Comparison of ENCODE assay signal across 11 mouse cellular contexts in the genomic region with DNA sequence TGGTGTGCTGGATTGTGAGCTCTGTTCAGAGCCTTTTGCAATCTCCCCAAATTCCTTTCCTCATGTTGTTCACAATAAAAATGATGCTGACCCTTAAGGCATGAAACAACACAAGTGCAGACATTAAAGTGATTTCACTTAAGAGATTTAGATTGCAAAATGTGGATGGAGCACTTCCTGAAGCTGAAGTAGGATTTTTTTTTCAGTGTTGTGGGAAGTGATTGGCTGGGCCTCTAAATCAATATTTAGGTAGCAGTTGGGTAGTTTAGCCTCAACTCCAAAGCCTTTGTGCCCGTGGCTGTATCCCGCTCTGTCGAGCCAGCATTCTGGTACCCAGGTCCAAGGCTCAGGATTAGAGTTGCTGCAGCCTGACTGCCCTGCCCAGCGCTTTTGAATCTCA.
DNase-seq lines count a peak whose midpoint lies in the region; ATAC-seq and TF ChIP-seq lines count a peak whose summit lies in the region.
"Had no signal": no experiment of that assay in that cellular context is flagged by ENCODE, and none has a peak within 500 bp of the region (broad histone marks: within the 10 kb centered on the region; RNA-seq: fewer than 3 reads in every experiment).

No protein-coding gene starts in this region.

- no peak overlapping the region for H3K4me2 ChIP-seq in heart, embryonic 13.5 days
- no peak overlapping the region for H3K4me2 ChIP-seq in kidney, embryonic 16.5 days (replicated peaks; ENCODE audit: low read depth, low read length)
- H3K4me2 ChIP-seq in midbrain, embryonic 11.5 days, result no peak overlapping the region

- DNase-seq in heart, adult 2 months, result no peak
- no peak for DNase-seq in kidney, postnatal 36 days
- DNase-seq in embryonic facial prominence, embryonic 10.5 days (ENCODE audit: low spot score), result no peak
- DNase-seq in midbrain, embryonic 11.5 days (ENCODE audit: low spot score, missing footprints), result no peak
- no peak for DNase-seq in frontal cortex, adult 2 months (ENCODE audit: extremely low spot score in 1 of 2, low spot score in 1 of 2)
- DNase-seq in adrenal gland, adult 8-10 months, result no peak
- DNase-seq: adrenal gland, adult 2 months; cerebellum, adult 8-10 months; layer of hippocampus, postnatal 36 days had no signal

- H3K79me2 ChIP-seq in heart, adult 2 months (replicated peaks; ENCODE audit: control insufficient read depth, insufficient read depth, low read length), result no peaks in the 10 kb centered on the region

- H3K4me3 ChIP-seq in heart, embryonic 13.5 days, result no peak overlapping the region
- H3K4me3 ChIP-seq in heart, adult 2 months, result no peak overlapping the region
- H3K4me3 ChIP-seq in kidney, embryonic 16.5 days (ENCODE audit: low read length), result no peak overlapping the region
- H3K4me3 ChIP-seq in embryonic facial prominence, embryonic 10.5 days, result no peak overlapping the region
- H3K4me3 ChIP-seq in midbrain, embryonic 11.5 days (ENCODE audit: low read depth, low read length), result no peak overlapping the region

- H3K36me3 ChIP-seq in heart, embryonic 13.5 days, result no peaks in the 10 kb centered on the region
- no peaks in the 10 kb centered on the region; the same call in 1 of the 2 replicates for H3K36me3 ChIP-seq in heart, adult 2 months (ENCODE audit: control insufficient read depth, insufficient read depth, low read length)
- H3K36me3 ChIP-seq in kidney, embryonic 16.5 days (ENCODE audit: insufficient read depth, low read length), result no peaks in the 10 kb centered on the region
- no peaks in the 10 kb centered on the region for H3K36me3 ChIP-seq in embryonic facial prominence, embryonic 10.5 days (replicated peaks)
- H3K36me3 ChIP-seq in midbrain, embryonic 11.5 days (ENCODE audit: control insufficient read depth, insufficient read depth, low read length), result no peaks in the 10 kb centered on the region

- TF ChIP-seq EP300 in heart, adult 2 months (IDR thresholded peaks at IDR 0.05; ENCODE audit: insufficient read depth, low read depth, low read length), result no peak

- intact Hi-C loops in heart, adult 2 months (cut with DNase I), result loop anchor here (5.0 kb wide), 1 partner anchor 63 kb away; no protein-coding TSS in a partner anchor

- ATAC-seq in heart, embryonic 13.5 days (ENCODE audit: extremely low read depth, insufficient number of reproducible peaks, low FRiP score, low TSS enrichment), result no peak
- ATAC-seq in kidney, embryonic 16.5 days (ENCODE audit: low FRiP score, low TSS enrichment), result no peak
- ATAC-seq in midbrain, embryonic 11.5 days (ENCODE audit: low FRiP score), result no peak

- no peaks in the 10 kb centered on the region for H3K27me3 ChIP-seq in heart, embryonic 13.5 days (replicated peaks)
- no peaks in the 10 kb centered on the region for H3K27me3 ChIP-seq in heart, adult 2 months (ENCODE audit: control insufficient read depth, insufficient read depth, low read length)
- no peaks in the 10 kb centered on the region for H3K27me3 ChIP-seq in kidney, embryonic 16.5 days (ENCODE audit: insufficient read depth, low read length)
- H3K27me3 ChIP-seq in embryonic facial prominence, embryonic 10.5 days (replicated peaks; ENCODE audit: low read depth, poor library complexity, severe bottlenecking), result no peaks in the 10 kb centered on the region
- no peaks in the 10 kb centered on the region for H3K27me3 ChIP-seq in midbrain, embryonic 11.5 days (ENCODE audit: control insufficient read depth, insufficient read depth, low read length)

- peak overlapping the region; percentile 93 for H3K27ac ChIP-seq in heart, embryonic 13.5 days (replicated peaks)
- no peak overlapping the region for H3K27ac ChIP-seq in heart, adult 2 months
- H3K27ac ChIP-seq in kidney, embryonic 16.5 days (ENCODE audit: low read length), result peak overlapping the region; percentile 45; the same call in 1 of the 2 replicates
- peak overlapping the region; percentile 76; the same call in 1 of the 2 replicates for H3K27ac ChIP-seq in embryonic facial prominence, embryonic 10.5 days (replicated peaks)
- H3K27ac ChIP-seq in midbrain, embryonic 11.5 days (ENCODE audit: low read depth, low read length), result 0 out of 2 replicates have a peak overlapping the region, but pooled peaks have one; percentile 17

- no peaks in the 10 kb centered on the region for H3K9me3 ChIP-seq in heart, embryonic 13.5 days
- H3K9me3 ChIP-seq in kidney, embryonic 16.5 days (ENCODE audit: low read length), result no peaks in the 10 kb centered on the region
- no peaks in the 10 kb centered on the region for H3K9me3 ChIP-seq in embryonic facial prominence, embryonic 10.5 days
- no peaks in the 10 kb centered on the region for H3K9me3 ChIP-seq in midbrain, embryonic 11.5 days (ENCODE audit: control insufficient read depth, low read length)

- peak overlapping the region; percentile 66; the same call in 1 of the 2 replicates for H3K9ac ChIP-seq in heart, embryonic 13.5 days
- H3K9ac ChIP-seq in heart, adult 2 months (ENCODE audit: low read depth, low read length), result no peak overlapping the region
- no peak overlapping the region for H3K9ac ChIP-seq in kidney, embryonic 16.5 days (replicated peaks; ENCODE audit: low read length)
- no peak overlapping the region for H3K9ac ChIP-seq in midbrain, embryonic 11.5 days (ENCODE audit: low read length)

- 74% methylated on average over 4 of the region's 4 CpGs for whole genome bisulfite sequencing in heart, embryonic 13.5 days
- 93% methylated on average over 4 of the region's 4 CpGs for WGBS in heart, adult 2 months
- 80% methylated on average over 4 of the region's 4 CpGs for WGBS in kidney, embryonic 16.5 days
- WGBS in embryonic facial prominence, embryonic 10.5 days, result 84% methylated on average over 4 of the region's 4 CpGs
- 72% methylated on average over 4 of the region's 4 CpGs for WGBS in midbrain, embryonic 11.5 days

- TF ChIP-seq CTCF in heart, adult 2 months (IDR thresholded peaks at IDR 0.05), result no peak

- H3K4me1 ChIP-seq in heart, embryonic 13.5 days, result peaks cover 62% of the 10 kb centered on the region
- H3K4me1 ChIP-seq in heart, adult 2 months (ENCODE audit: control insufficient read depth, insufficient read depth, low read length), result peaks cover 9% of the 10 kb centered on the region
- H3K4me1 ChIP-seq in kidney, embryonic 16.5 days (ENCODE audit: insufficient read depth, low read length), result peaks cover 38% of the 10 kb centered on the region
- H3K4me1 ChIP-seq in embryonic facial prominence, embryonic 10.5 days, result peaks cover 61% of the 10 kb centered on the region
- H3K4me1 ChIP-seq in midbrain, embryonic 11.5 days (ENCODE audit: control insufficient read depth, insufficient read depth, low read length), result peaks cover 25% of the 10 kb centered on the region

- no peak for TF ChIP-seq POLR2A in heart, adult 2 months (IDR thresholded peaks at IDR 0.05; ENCODE audit: insufficient read depth, low read depth, low read length)
